Mouse (Mus musculus): Measurements from ENCODE around the gene Eaf1.

- TF ChIP-seq CTCF (IDR thresholded peaks at IDR 0.05; ENCODE audit: borderline replicate concordance, insufficient read depth, low read depth, low read length): no peak
- no peak for TF ChIP-seq POLR2A (IDR thresholded peaks at IDR 0.05; ENCODE audit: borderline replicate concordance, insufficient read depth, low read length)
Observed at GRCm38 (mm10) chr14:31509911-31510310, 15.7 kb downstream of the Eaf1 start.

Data from cerebellum, adult 2 months (tissue).